Mouse (Mus musculus) embryo, embryonic 10.5 days (tissue): Measurements from ENCODE around the gene R3hcc1l.

Experiments used
- DNase-seq: peaks from one replicate; pipeline ENCODE4 v3.0.0-alpha.2; 2015; ENCODE audit warnings: low spot score

Gene R3hcc1l

DNA sequence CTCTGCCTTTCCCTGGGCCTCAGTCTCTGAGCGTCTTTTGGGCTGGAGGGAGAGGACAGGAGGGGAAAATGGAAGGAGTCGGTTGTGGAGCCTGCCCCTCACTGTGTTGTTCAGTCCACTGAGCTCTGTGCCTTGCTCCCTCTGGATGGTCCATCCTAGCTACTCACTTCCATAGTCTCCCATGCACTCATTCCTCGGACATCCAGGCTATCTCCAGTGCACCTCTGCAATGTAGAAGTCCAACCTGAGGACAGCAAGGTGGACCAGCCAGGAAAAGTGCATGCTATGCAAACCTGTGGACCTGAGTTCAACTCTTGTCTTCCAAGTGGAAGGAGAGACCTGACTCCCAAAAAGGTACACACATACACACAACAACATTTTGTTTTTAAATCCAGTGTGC, 82.0 kb downstream of the R3hcc1l start:
- no peak for DNase-seq

GRCm38 (mm10) chr19:42601445-42601844, 82.9 kb downstream of the R3hcc1l start:
- no peak for DNase-seq

DNA sequence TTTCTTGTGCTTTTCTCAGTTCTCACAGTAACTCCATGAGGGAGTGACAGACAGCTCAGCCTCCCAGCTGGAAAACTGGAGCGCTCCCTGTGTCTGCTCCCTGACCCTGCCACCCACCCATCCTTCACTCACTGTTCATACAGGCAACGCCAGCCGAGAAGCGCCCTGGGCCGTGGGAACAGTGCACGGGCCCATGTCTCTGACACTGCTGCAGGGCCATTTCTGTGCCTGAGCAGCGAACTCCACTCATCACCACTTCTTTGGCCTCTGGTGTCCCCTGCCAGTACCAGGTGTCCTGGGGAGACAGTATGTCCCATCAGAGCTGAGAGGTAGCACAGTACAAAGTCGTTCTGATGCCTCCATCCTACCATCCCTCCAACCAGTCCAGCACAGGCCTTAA, 83.5 kb downstream of the R3hcc1l start:
- no peak for DNase-seq

- no peak for DNase-seq
These were observed 84.0 kb downstream of the R3hcc1l start for GRCm38 (mm10) chr19:42602576-42602975.

- DNase-seq: no peak
These were observed 89.5 kb downstream of the R3hcc1l start for GRCm38 (mm10) chr19:42608082-42608481.

GRCm38 (mm10) chr19:42609716-42610115, 91.2 kb downstream of the R3hcc1l start:
- no peak for DNase-seq

DNA sequence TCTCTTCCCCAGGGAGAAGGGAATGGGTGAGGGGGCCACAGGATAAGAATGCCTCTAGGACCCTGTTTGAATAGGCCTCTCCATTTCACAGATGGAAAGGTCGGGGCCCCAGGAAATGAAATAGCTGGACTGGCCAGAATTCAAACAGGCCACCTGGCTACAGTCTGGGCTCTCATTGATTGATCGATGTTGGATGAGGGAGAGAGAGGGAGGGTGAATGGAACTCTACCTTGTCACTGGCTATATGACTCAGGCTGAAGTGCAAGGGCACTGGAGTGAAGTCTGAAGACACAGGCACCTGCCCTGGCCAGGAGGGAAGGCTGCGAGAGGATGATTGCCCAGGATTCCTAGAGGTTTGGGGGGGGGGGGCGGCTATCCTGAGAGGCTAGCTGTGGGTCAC, 93.2 kb downstream of the R3hcc1l start:
- no peak for DNase-seq

GRCm38 (mm10) chr19:42612654-42613053, 94.1 kb downstream of the R3hcc1l start, which contains the start of gene Loxl4:
Loxl4 (minus strand) TSS chr19:42612813.
- peak; percentile 33 for DNase-seq

- DNase-seq: peak; percentile 26
These were observed 94.6 kb downstream of the R3hcc1l start for GRCm38 (mm10) chr19:42613116-42613515.

DNA sequence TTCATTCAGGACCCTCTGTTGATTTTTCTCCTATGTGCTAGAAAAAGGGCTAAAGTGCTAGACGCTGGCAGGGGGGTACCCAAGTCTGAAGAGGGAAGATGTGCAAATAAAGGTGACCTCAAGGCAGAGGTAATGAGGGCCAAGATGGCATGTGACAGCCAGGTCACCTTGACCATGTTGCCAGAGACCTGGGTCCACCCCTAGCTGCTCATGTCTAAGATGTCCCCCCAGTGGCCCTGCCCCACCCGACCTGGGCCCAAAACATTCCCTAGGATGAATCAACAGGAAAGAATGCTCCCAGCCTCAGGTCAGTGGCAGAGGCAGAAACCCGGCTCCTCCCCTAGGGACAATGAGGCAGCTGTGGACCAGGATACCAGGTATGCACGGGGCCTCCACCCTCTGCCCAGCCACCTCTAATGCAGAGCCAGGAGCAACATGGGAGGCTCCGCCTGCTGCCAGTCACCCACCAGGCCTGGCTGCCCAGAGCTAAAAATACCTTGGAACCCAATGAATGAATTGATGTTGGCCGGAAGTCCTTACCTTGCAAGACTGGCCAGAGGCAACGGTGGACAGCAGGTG, 95.2 kb downstream of the R3hcc1l start:
- no peak for DNase-seq

GRCm38 (mm10) chr19:42628068-42628467, 109.5 kb downstream of the R3hcc1l start:
- no peak for DNase-seq

DNA sequence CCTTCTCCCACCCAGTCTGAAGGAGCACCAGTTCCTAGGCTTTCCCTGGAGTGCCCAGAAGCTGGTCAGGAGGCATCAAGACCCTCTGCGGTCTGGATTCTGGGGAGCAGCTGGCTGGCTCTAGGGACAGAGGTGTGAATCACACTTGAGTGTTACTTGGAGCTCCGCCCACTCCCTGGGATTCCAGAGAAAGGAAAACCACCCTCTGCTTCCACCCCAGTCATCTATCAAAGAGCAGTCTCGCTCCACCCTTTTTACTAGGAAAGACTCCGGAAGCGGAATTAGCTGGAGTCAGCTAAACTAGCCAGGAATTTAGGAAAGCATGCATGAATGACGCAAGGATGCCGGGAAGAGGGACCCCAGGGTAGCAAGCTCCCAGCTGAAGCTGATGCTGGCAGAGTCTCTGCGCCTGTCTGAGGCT, 113.0 kb downstream of the R3hcc1l start:
- DNase-seq: peak; percentile 56

GRCm38 (mm10) chr19:42632301-42632700, 113.7 kb downstream of the R3hcc1l start:
- DNase-seq: no peak

DNA sequence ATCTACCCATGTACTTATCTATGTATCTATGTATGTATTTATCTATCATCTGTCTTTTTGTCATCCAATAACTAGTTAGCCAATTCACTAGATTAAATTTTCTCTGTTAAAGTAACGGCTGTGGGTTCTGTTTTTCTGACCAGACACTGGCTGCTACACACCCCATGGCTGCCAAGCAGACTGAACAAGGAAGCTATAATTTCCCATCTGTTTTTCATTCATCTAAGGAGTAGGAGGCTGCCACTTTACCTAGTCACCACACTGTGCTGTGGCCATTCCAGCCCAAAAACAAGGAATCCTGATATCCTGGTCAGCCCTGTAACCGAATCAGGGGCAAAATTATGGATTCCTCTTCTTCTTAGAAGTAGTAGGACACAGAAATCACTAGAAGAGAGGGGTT, 115.1 kb downstream of the R3hcc1l start:
- DNase-seq: no peak

- peak; percentile 66 for DNase-seq
These were observed 118.1 kb downstream of the R3hcc1l start for GRCm38 (mm10) chr19:42636631-42637030.

GRCm38 (mm10) chr19:42638604-42639481, 120.3 kb downstream of the R3hcc1l start:
- DNase-seq: peak; percentile 60

- DNase-seq: no peak
These were observed 121.0 kb downstream of the R3hcc1l start for GRCm38 (mm10) chr19:42639544-42639943.

- DNase-seq: no peak
These were observed 121.7 kb downstream of the R3hcc1l start for GRCm38 (mm10) chr19:42640211-42640610.
